Mouse (Mus musculus): ENCODE measurements at regions not wholly inside any gene's neighbourhood (a gene's known extent, or its start where the extent isn't known, plus 50 kb on each side); places are given as distances from the start of the nearest gene placed in this dataset.

DNA sequence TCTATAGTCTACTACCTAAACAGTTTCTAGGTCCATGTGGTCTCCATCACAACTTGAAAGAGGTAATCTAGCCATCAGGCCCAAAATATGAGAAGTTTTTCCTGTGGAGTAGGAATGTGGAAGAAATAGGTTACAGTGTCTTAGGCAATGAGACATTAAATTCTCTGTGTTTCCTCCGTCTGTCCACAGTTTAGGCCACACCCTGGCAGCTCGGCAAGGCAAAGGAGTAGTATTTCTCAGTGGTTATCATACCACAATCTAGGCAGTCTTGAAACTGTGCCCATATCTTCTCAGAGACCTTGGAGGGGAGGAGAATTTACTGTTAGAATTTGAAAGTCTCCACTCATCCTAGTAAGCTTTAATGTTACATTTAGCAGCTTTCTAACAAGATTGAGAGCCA is 811.0 kb upstream of the Tbl1xr1 start:
- TF ChIP-seq CTCF (IDR thresholded peaks at IDR 0.05; ENCODE audit: low read depth) (no peak), EP300 (IDR thresholded peaks at IDR 0.05; ENCODE audit: low read depth) (no peak)

Data from heart, postnatal 0 days (tissue).